Mouse (Mus musculus) embryonic fibroblast, embryonic 13.5 days (primary cell): Measurements from ENCODE around the gene 4930469K13Rik.

Experiments used
- CTCF ChIP-seq: IDR thresholded peaks from 2 replicates; pipeline ENCODE4 v1.5.1; 2011; ENCODE audit warnings: mild to moderate bottlenecking, control low read depth, low read length, moderate library complexity, borderline replicate concordance; ENCODE audit not compliant: insufficient read depth
- POLR2A ChIP-seq: IDR thresholded peaks from 2 replicates; pipeline ENCODE4 v1.6.1; 2011; ENCODE audit warnings: low read depth, mild to moderate bottlenecking, control low read depth, low read length, moderate library complexity

- TF ChIP-seq CTCF (no peak), POLR2A (no peak)
These were observed 27.8 kb downstream of the 4930469K13Rik start for GRCm38 (mm10) chr11:34070596-34070995.
